Mouse (Mus musculus): ENCODE results near the gene Chrdl1. TPM values are rescaled to one million over a fixed set of nuclear protein-coding genes. Genes with fewer than 3 reads are reported as not detected.

The Chrdl1 gene
- 1.7 and 2.2 TPM in 2 replicates for polyA plus RNA-seq (2016; fragmentation: Nextera tagmentation; extraction: Ambion mirVana)

- no peaks in the 10 kb centered on the region for H3K36me3 ChIP-seq
- H3K27ac ChIP-seq = no peak within 1 kb of the TSS
- DNase-seq (ENCODE audit: low spot score) = no peak
Measured at GRCm38 (mm10) chrX:143393791-143394369, at the start of gene Chrdl1. Gene Chrdl1 (minus strand): TSS chrX:143394262.

GRCm38 (mm10) chrX:143442638-143443037 lies 48.6 kb upstream of the Chrdl1 start:
- no peaks in the 10 kb centered on the region for H3K9me3 ChIP-seq
- no peaks in the 10 kb centered on the region for H3K36me3 ChIP-seq
- no peak overlapping the region for H3K4me3 ChIP-seq
- peaks cover 25% of the 10 kb centered on the region for H3K27me3 ChIP-seq (ENCODE audit: insufficient read depth, poor library complexity, severe bottlenecking)
- no peaks in the 10 kb centered on the region for H3K4me1 ChIP-seq
- DNase-seq (ENCODE audit: low spot score) = no peak
- WGBS = 66% methylated on average over 4 of the region's 4 CpGs
- H3K27ac ChIP-seq = no peak overlapping the region

More at GRCm38 (mm10) chrX:143393791-143394369, at the start of gene Chrdl1:
- H3K9me3 ChIP-seq = no peaks in the 10 kb centered on the region
- H3K4me3 ChIP-seq = peak within 1 kb of the TSS; percentile 58
- peaks cover 39% of the 10 kb centered on the region for H3K27me3 ChIP-seq (ENCODE audit: insufficient read depth, poor library complexity, severe bottlenecking)
- H3K4me1 ChIP-seq = no peaks in the 10 kb centered on the region
- WGBS = 13% methylated on average over 28 of the region's 37 CpGs

GRCm38 (mm10) chrX:143404601-143405000 lies 10.5 kb upstream of the Chrdl1 start:
- Histone ChIP-seq H3K9me3 (no peaks in the 10 kb centered on the region), H3K36me3 (no peaks in the 10 kb centered on the region), H3K27ac (no peak overlapping the region), H3K4me3 (no peak overlapping the region), H3K27me3 (ENCODE audit: insufficient read depth, poor library complexity, severe bottlenecking) (peaks cover 3% of the 10 kb centered on the region), H3K4me1 (no peaks in the 10 kb centered on the region)
- WGBS = 69% methylated on average over 2 of the region's 2 CpGs
- DNase-seq (ENCODE audit: low spot score) = no peak

- no peak for DNase-seq (ENCODE audit: low spot score)
- no peak overlapping the region for H3K27ac ChIP-seq
- H3K27me3 ChIP-seq (ENCODE audit: insufficient read depth, poor library complexity, severe bottlenecking) = no peaks in the 10 kb centered on the region
- no peaks in the 10 kb centered on the region for H3K9me3 ChIP-seq
- 62% methylated on average over 4 of the region's 4 CpGs for WGBS
- no peaks in the 10 kb centered on the region for H3K36me3 ChIP-seq
- no peaks in the 10 kb centered on the region for H3K4me1 ChIP-seq
- H3K4me3 ChIP-seq = no peak overlapping the region
Measured at GRCm38 (mm10) chrX:143366256-143366959, 27.7 kb downstream of the Chrdl1 start.

- Histone ChIP-seq H3K27me3 (ENCODE audit: insufficient read depth, poor library complexity, severe bottlenecking) (peaks cover 20% of the 10 kb centered on the region), H3K4me3 (no peak overlapping the region), H3K9me3 (no peaks in the 10 kb centered on the region), H3K27ac (no peak overlapping the region), H3K36me3 (no peaks in the 10 kb centered on the region), H3K4me1 (0 out of 2 replicates have a peak, but pooled peaks cover 6% of the 10 kb centered on the region)
- WGBS = 72% methylated on average over 5 of the region's 5 CpGs
- no peak for DNase-seq (ENCODE audit: low spot score)
Measured at GRCm38 (mm10) chrX:143347227-143347626, 46.8 kb downstream of the Chrdl1 start.

- Histone ChIP-seq H3K27ac (no peak overlapping the region), H3K36me3 (no peaks in the 10 kb centered on the region), H3K4me1 (0 out of 2 replicates have a peak, but pooled peaks cover 6% of the 10 kb centered on the region), H3K4me3 (no peak overlapping the region), H3K9me3 (no peaks in the 10 kb centered on the region), H3K27me3 (ENCODE audit: insufficient read depth, poor library complexity, severe bottlenecking) (peaks cover 20% of the 10 kb centered on the region)
- WGBS = 61% methylated on average over 3 of the region's 3 CpGs
- no peak for DNase-seq (ENCODE audit: low spot score)
Measured at GRCm38 (mm10) chrX:143346739-143347138, 47.3 kb downstream of the Chrdl1 start.

- H3K36me3 ChIP-seq = no peaks in the 10 kb centered on the region
- 43% methylated on average over 5 of the region's 5 CpGs for WGBS
- DNase-seq (ENCODE audit: low spot score) = peak; percentile 73
Measured at GRCm38 (mm10) chrX:143344509-143345495, 49.3 kb downstream of the Chrdl1 start.

GRCm38 (mm10) chrX:143338156-143338555 lies 55.9 kb downstream of the Chrdl1 start:
- 61% methylated on average over 4 of the region's 4 CpGs for WGBS
- Histone ChIP-seq H3K4me3 (no peak overlapping the region), H3K27me3 (ENCODE audit: insufficient read depth, poor library complexity, severe bottlenecking) (peaks cover 55% of the 10 kb centered on the region), H3K27ac (no peak overlapping the region), H3K36me3 (no peaks in the 10 kb centered on the region), H3K4me1 (no peaks in the 10 kb centered on the region), H3K9me3 (no peaks in the 10 kb centered on the region)
- no peak for DNase-seq (ENCODE audit: low spot score)

More at GRCm38 (mm10) chrX:143344509-143345495, 49.3 kb downstream of the Chrdl1 start:
- Histone ChIP-seq H3K9me3 (no peaks in the 10 kb centered on the region), H3K27ac (no peak overlapping the region), H3K27me3 (ENCODE audit: insufficient read depth, poor library complexity, severe bottlenecking) (peaks cover 30% of the 10 kb centered on the region), H3K4me3 (no peak overlapping the region), H3K4me1 (0 out of 2 replicates have a peak, but pooled peaks cover 6% of the 10 kb centered on the region)

GRCm38 (mm10) chrX:143337561-143337960 lies 56.5 kb downstream of the Chrdl1 start:
- DNase-seq (ENCODE audit: low spot score) = no peak
- 62% methylated on average over 3 of the region's 3 CpGs for WGBS
- Histone ChIP-seq H3K4me1 (no peaks in the 10 kb centered on the region), H3K27me3 (ENCODE audit: insufficient read depth, poor library complexity, severe bottlenecking) (peaks cover 50% of the 10 kb centered on the region), H3K36me3 (no peaks in the 10 kb centered on the region), H3K4me3 (no peak overlapping the region), H3K27ac (no peak overlapping the region), H3K9me3 (no peaks in the 10 kb centered on the region)

GRCm38 (mm10) chrX:143336661-143337060 lies 57.4 kb downstream of the Chrdl1 start:
- peaks cover 55% of the 10 kb centered on the region for H3K27me3 ChIP-seq (ENCODE audit: insufficient read depth, poor library complexity, severe bottlenecking)
- no peak overlapping the region for H3K27ac ChIP-seq
- H3K4me1 ChIP-seq = no peaks in the 10 kb centered on the region
- WGBS = 70% methylated on average over 4 of the region's 4 CpGs
- H3K36me3 ChIP-seq = no peaks in the 10 kb centered on the region
- H3K9me3 ChIP-seq = no peaks in the 10 kb centered on the region
- DNase-seq (ENCODE audit: low spot score) = no peak
- no peak overlapping the region for H3K4me3 ChIP-seq

GRCm38 (mm10) chrX:143335846-143336245 lies 58.2 kb downstream of the Chrdl1 start:
- H3K9me3 ChIP-seq = no peaks in the 10 kb centered on the region
- peak; percentile 82 for DNase-seq (ENCODE audit: low spot score)
- H3K4me3 ChIP-seq = no peak overlapping the region
- no peaks in the 10 kb centered on the region for H3K4me1 ChIP-seq
- H3K27ac ChIP-seq = no peak overlapping the region
- 23% methylated on average over 5 of the region's 5 CpGs for WGBS
- no peaks in the 10 kb centered on the region for H3K36me3 ChIP-seq
- H3K27me3 ChIP-seq (ENCODE audit: insufficient read depth, poor library complexity, severe bottlenecking) = peaks cover 60% of the 10 kb centered on the region

- H3K27me3 ChIP-seq (ENCODE audit: insufficient read depth, poor library complexity, severe bottlenecking) = peaks cover 10% of the 10 kb centered on the region; the same call in 1 of the 2 replicates
- H3K36me3 ChIP-seq = no peaks in the 10 kb centered on the region
- H3K4me3 ChIP-seq = no peak overlapping the region
- H3K27ac ChIP-seq = no peak overlapping the region
- WGBS = 74% methylated on average over 3 of the region's 3 CpGs
- no peaks in the 10 kb centered on the region for H3K4me1 ChIP-seq
- no peaks in the 10 kb centered on the region for H3K9me3 ChIP-seq
- DNase-seq (ENCODE audit: low spot score) = no peak
Measured at GRCm38 (mm10) chrX:143313166-143313565, 80.9 kb downstream of the Chrdl1 start.

Measured in heart, embryonic 10.5 days (tissue).